Mouse (Mus musculus) midbrain, embryonic 10.5 days (tissue): ENCODE data around the gene Hykk. TPM values are rescaled to one million over a fixed set of nuclear protein-coding genes. Genes with fewer than 3 reads are reported as not detected.

Experiments
- DNase-seq: peaks from one replicate; pipeline ENCODE4 v3.0.0-alpha.2; 2017; ENCODE audit warnings: low spot score
- H3K27ac ChIP-seq: fragments of 300-500 bp; sonication (generic); replicated peaks from 2 replicates; pipeline ENCODE4 v1.5.1; 2016; ENCODE audit warnings: mild to moderate bottlenecking
- H3K27me3 ChIP-seq: fragments of 300-500 bp; sonication (generic); 2 replicates; pipeline ENCODE4 v1.6.1; 2016; ENCODE audit warnings: low read depth, mild to moderate bottlenecking; ENCODE audit not compliant: poor library complexity, severe bottlenecking
- H3K36me3 ChIP-seq: fragments of 300-500 bp; sonication (generic); 2 replicates; pipeline ENCODE4 v1.6.1; 2016; ENCODE audit warnings: mild to moderate bottlenecking, moderate library complexity
- H3K4me1 ChIP-seq: fragments of 300-500 bp; sonication (generic); 2 replicates; pipeline ENCODE4 v1.6.1; 2016
- H3K4me3 ChIP-seq: fragments of 300-500 bp; sonication (generic); 2 replicates; pipeline ENCODE4 v1.5.1; 2016; ENCODE audit warnings: mild to moderate bottlenecking, moderate library complexity
- H3K9me3 ChIP-seq: fragments of 300-500 bp; sonication (generic); replicated peaks from 2 replicates; pipeline ENCODE4 v1.6.1; 2016; ENCODE audit warnings: mild to moderate bottlenecking
- WGBS: fragments of 180-500 bp; shearing (Covaris S2); methylation state at CpG from one replicate; pipeline ENCODE4 v1.1.7; 2016; 5-methylcytosine and 5-hydroxymethylcytosine counted together
- polyA plus RNA-seq: library from polyadenylated mRNA; unstranded; fragments of >200 nt; fragmentation: Nextera tagmentation; extraction: Ambion mirVana; gene quantifications from 2 replicates; pipeline ENCODE4 v1.2.1, GENCODE M21; 2016

Hykk gene
- polyA plus RNA-seq = 3.9 and 5.4 TPM in 2 replicates

GRCm38 (mm10) chr9:54917010-54917677 is at the start of gene Hykk:
TSS of gene Hykk (plus strand) at chr9:54917283.
- WGBS = under 1% methylated on average over 34 of the region's 34 CpGs
- Histone ChIP-seq H3K4me1 (peaks cover 9% of the 10 kb centered on the region), H3K9me3 (no peaks in the 10 kb centered on the region; the same call in 1 of the 2 replicates), H3K27ac (peak within 1 kb of the TSS; percentile 83), H3K4me3 (peak within 1 kb of the TSS; percentile 78), H3K27me3 (no peaks in the 10 kb centered on the region), H3K36me3 (peaks cover 6% of the 10 kb centered on the region)
- peak; percentile 92 for DNase-seq

GRCm38 (mm10) chr9:54878759-54879158 is 38.3 kb upstream of the Hykk start:
- Histone ChIP-seq H3K27me3 (no peaks in the 10 kb centered on the region), H3K4me1 (no peaks in the 10 kb centered on the region), H3K36me3 (peaks cover 97% of the 10 kb centered on the region), H3K27ac (no peak overlapping the region), H3K4me3 (no peak overlapping the region), H3K9me3 (no peaks in the 10 kb centered on the region)
- WGBS = 100% methylated on average over 1 of the region's 1 CpGs
- DNase-seq = no peak

- H3K4me3 ChIP-seq = no peak overlapping the region
- H3K27ac ChIP-seq = no peak overlapping the region
- WGBS = 88% methylated on average over 4 of the region's 4 CpGs
- no peak for DNase-seq
- no peaks in the 10 kb centered on the region for H3K9me3 ChIP-seq
- no peaks in the 10 kb centered on the region for H3K27me3 ChIP-seq
- peaks cover 96% of the 10 kb centered on the region for H3K36me3 ChIP-seq
- no peaks in the 10 kb centered on the region for H3K4me1 ChIP-seq
Measured at GRCm38 (mm10) chr9:54892111-54892510, 25.0 kb upstream of the Hykk start.

GRCm38 (mm10) chr9:54897097-54897496 is 20.0 kb upstream of the Hykk start:
- 92% methylated on average over 3 of the region's 3 CpGs for WGBS
- H3K9me3 ChIP-seq = no peaks in the 10 kb centered on the region
- H3K36me3 ChIP-seq = peaks cover 97% of the 10 kb centered on the region
- H3K27ac ChIP-seq = no peak overlapping the region
- DNase-seq = no peak
- no peak overlapping the region for H3K4me3 ChIP-seq
- no peaks in the 10 kb centered on the region for H3K27me3 ChIP-seq
- no peaks in the 10 kb centered on the region for H3K4me1 ChIP-seq

GRCm38 (mm10) chr9:54909446-54909845 is 7.6 kb upstream of the Hykk start:
- H3K9me3 ChIP-seq = no peaks in the 10 kb centered on the region
- H3K27me3 ChIP-seq = no peaks in the 10 kb centered on the region
- no peaks in the 10 kb centered on the region for H3K4me1 ChIP-seq
- 94% methylated on average over 5 of the region's 5 CpGs for WGBS
- no peak for DNase-seq
- H3K27ac ChIP-seq = no peak overlapping the region
- no peak overlapping the region for H3K4me3 ChIP-seq
- peaks cover 80% of the 10 kb centered on the region for H3K36me3 ChIP-seq

- DNase-seq = no peak
- H3K27ac ChIP-seq = no peak overlapping the region
- H3K9me3 ChIP-seq = no peaks in the 10 kb centered on the region; the same call in 1 of the 2 replicates
- 73% methylated on average over 7 of the region's 7 CpGs for WGBS
- H3K4me1 ChIP-seq = peaks cover 9% of the 10 kb centered on the region
- H3K36me3 ChIP-seq = peaks cover 20% of the 10 kb centered on the region
- no peaks in the 10 kb centered on the region for H3K27me3 ChIP-seq
- no peak overlapping the region for H3K4me3 ChIP-seq
Measured at GRCm38 (mm10) chr9:54915576-54915975, 1.5 kb upstream of the Hykk start.

GRCm38 (mm10) chr9:54916401-54916800 is 682 bp upstream of the Hykk start:
- peak overlapping the region; percentile 78 for H3K4me3 ChIP-seq
- no peaks in the 10 kb centered on the region for H3K27me3 ChIP-seq
- no peaks in the 10 kb centered on the region; the same call in 1 of the 2 replicates for H3K9me3 ChIP-seq
- peaks cover 12% of the 10 kb centered on the region for H3K36me3 ChIP-seq
- 72% methylated on average over 8 of the region's 8 CpGs for WGBS
- DNase-seq = no peak
- H3K27ac ChIP-seq = no peak overlapping the region
- H3K4me1 ChIP-seq = peaks cover 9% of the 10 kb centered on the region

GRCm38 (mm10) chr9:54918191-54918590 is 1.1 kb downstream of the Hykk start:
- WGBS = 87% methylated on average over 2 of the region's 2 CpGs
- DNase-seq = no peak
- Histone ChIP-seq H3K9me3 (peaks cover 6% of the 10 kb centered on the region; the same call in 1 of the 2 replicates), H3K27me3 (no peaks in the 10 kb centered on the region), H3K4me3 (peak overlapping the region; percentile 78), H3K27ac (no peak overlapping the region), H3K36me3 (peaks cover 10% of the 10 kb centered on the region), H3K4me1 (peaks cover 9% of the 10 kb centered on the region)

- 94% methylated on average over 5 of the region's 5 CpGs for WGBS
- no peak overlapping the region for H3K27ac ChIP-seq
- no peak for DNase-seq
- H3K4me1 ChIP-seq = peaks cover 9% of the 10 kb centered on the region
- H3K4me3 ChIP-seq = no peak overlapping the region
- peaks cover 10% of the 10 kb centered on the region for H3K36me3 ChIP-seq
- H3K9me3 ChIP-seq = peaks cover 6% of the 10 kb centered on the region; the same call in 1 of the 2 replicates
- H3K27me3 ChIP-seq = no peaks in the 10 kb centered on the region
Measured at GRCm38 (mm10) chr9:54918781-54919180, 1.7 kb downstream of the Hykk start.

GRCm38 (mm10) chr9:54919946-54920345 is 2.9 kb downstream of the Hykk start:
- Histone ChIP-seq H3K27ac (no peak overlapping the region), H3K4me3 (no peak overlapping the region), H3K27me3 (no peaks in the 10 kb centered on the region), H3K9me3 (peaks cover 6% of the 10 kb centered on the region; the same call in 1 of the 2 replicates), H3K4me1 (peaks cover 9% of the 10 kb centered on the region), H3K36me3 (peaks cover 10% of the 10 kb centered on the region)
- WGBS = 61% methylated on average over 4 of the region's 4 CpGs
- DNase-seq = no peak

GRCm38 (mm10) chr9:54930741-54931140 is 13.7 kb downstream of the Hykk start:
- no peak for DNase-seq
- H3K9me3 ChIP-seq = no peaks in the 10 kb centered on the region
- H3K27ac ChIP-seq = no peak overlapping the region
- no peaks in the 10 kb centered on the region for H3K36me3 ChIP-seq
- WGBS = 87% methylated on average over 1 of the region's 1 CpGs
- H3K27me3 ChIP-seq = no peaks in the 10 kb centered on the region
- H3K4me3 ChIP-seq = no peak overlapping the region
- H3K4me1 ChIP-seq = no peaks in the 10 kb centered on the region

- Histone ChIP-seq H3K9me3 (no peaks in the 10 kb centered on the region), H3K36me3 (no peaks in the 10 kb centered on the region), H3K27ac (no peak overlapping the region), H3K27me3 (no peaks in the 10 kb centered on the region), H3K4me3 (no peak overlapping the region), H3K4me1 (no peaks in the 10 kb centered on the region)
- 0% methylated on average over 1 of the region's 1 CpGs for WGBS
- no peak for DNase-seq
Measured at GRCm38 (mm10) chr9:54931765-54932164, 14.7 kb downstream of the Hykk start.

GRCm38 (mm10) chr9:54932379-54932778 is 15.3 kb downstream of the Hykk start:
- DNase-seq = no peak
- H3K9me3 ChIP-seq = no peaks in the 10 kb centered on the region
- 72% methylated on average over 2 of the region's 2 CpGs for WGBS

More at GRCm38 (mm10) chr9:54932379-54932778, 15.3 kb downstream of the Hykk start:
- H3K4me1 ChIP-seq = no peaks in the 10 kb centered on the region
- no peaks in the 10 kb centered on the region for H3K27me3 ChIP-seq
- H3K4me3 ChIP-seq = no peak overlapping the region
- no peaks in the 10 kb centered on the region for H3K36me3 ChIP-seq
- no peak overlapping the region for H3K27ac ChIP-seq
